Mouse (Mus musculus): ENCODE data around the gene Scarf2. TPM values are rescaled to one million over a fixed set of nuclear protein-coding genes. Genes with fewer than 3 reads are reported as not detected.

Gene Scarf2
- total RNA-seq, 1 experiment = 8.1 TPM

- TF ChIP-seq ZC3H11A (IDR thresholded peaks at IDR 0.05; ENCODE audit: borderline replicate concordance, low read depth, low read length) (no peak), ZNF384 (IDR thresholded peaks at IDR 0.05; ENCODE audit: low read depth, low read length) (no peak), CHD2 (IDR thresholded peaks at IDR 0.05; ENCODE audit: low read depth, low read length) (no peak), HCFC1 (IDR thresholded peaks at IDR 0.05; ENCODE audit: borderline replicate concordance, insufficient read depth, low read length) (no peak), MAFK (IDR thresholded peaks at IDR 0.05; ENCODE audit: insufficient read depth, low read depth, low read length) (no peak)
- Histone ChIP-seq H3K27ac (ENCODE audit: insufficient read depth, low read depth, low read length, poor library complexity, severe bottlenecking) (no peak overlapping the region), H3K36me3 (ENCODE audit: control insufficient read depth, insufficient read depth, low read length, poor library complexity, severe bottlenecking) (no peaks in the 10 kb centered on the region), H3K9ac (ENCODE audit: insufficient read depth, low read depth, low read length, poor library complexity, severe bottlenecking) (peak overlapping the region; percentile 69), H3K4me1 (ENCODE audit: control insufficient read depth in 2 of 2, insufficient read depth in 2 of 2, low read length in 2 of 2, poor library complexity in 1 of 2) (peaks cover 0 to 9% of the 10 kb centered on the region in 2 experiments; a peak in 1 of 4 replicates), H3K9me3 (ENCODE audit: control insufficient read depth, insufficient read depth, low read depth, low read length) (no peaks in the 10 kb centered on the region), H3K4me3 (ENCODE audit: insufficient read depth in 1 of 2, low read depth in 1 of 2, low read length in 2 of 2, poor library complexity in 1 of 2, severe bottlenecking in 1 of 2) (peak overlapping the region; percentile 69)
- DNase-seq (ENCODE audit: low read depth, low spot score) = no peak
- in situ Hi-C loops (cut with MboI; ENCODE audit: low sequenced_read_pairs in 2 of 2, unreplicated experiment in 2 of 2) = loop anchor here (10.0 to 25.0 kb wide), 2 partner anchors 778 to 806 kb away; partner anchors contain the start of gene Gp1bb (in 1 of the 2)
These were observed 9.6 kb downstream of the Scarf2 start for GRCm38 (mm10) chr16:17806581-17807191.

GRCm38 (mm10) chr16:17807192-17808009 is 10.3 kb downstream of the Scarf2 start:
- H3K36me3 ChIP-seq (ENCODE audit: control insufficient read depth, insufficient read depth, low read length, poor library complexity, severe bottlenecking) = no peaks in the 10 kb centered on the region
- H3K4me1 ChIP-seq (ENCODE audit: control insufficient read depth in 2 of 2, insufficient read depth in 2 of 2, low read length in 2 of 2, poor library complexity in 1 of 2) = peaks cover 0 to 7% of the 10 kb centered on the region in 2 experiments; a peak in 1 of 4 replicates
- DNase-seq (ENCODE audit: low read depth, low spot score) = peak; percentile 91
- no peaks in the 10 kb centered on the region for H3K9me3 ChIP-seq (ENCODE audit: control insufficient read depth, insufficient read depth, low read depth, low read length)
- in situ Hi-C loops (cut with MboI; ENCODE audit: low sequenced_read_pairs in 2 of 2, unreplicated experiment in 2 of 2) = loop anchor here (10.0 to 25.0 kb wide), 2 partner anchors 777 to 805 kb away; partner anchors contain the start of gene Gp1bb (in 1 of the 2)
- H3K27ac ChIP-seq (ENCODE audit: insufficient read depth, low read depth, low read length, poor library complexity, severe bottlenecking) = no peak overlapping the region
- TF ChIP-seq MAFK (IDR thresholded peaks at IDR 0.05; ENCODE audit: insufficient read depth, low read depth, low read length) = no peak
- TF ChIP-seq CHD2 (IDR thresholded peaks at IDR 0.05; ENCODE audit: low read depth, low read length) = 0 out of 2 replicates have a peak, but pooled peaks have one; percentile 34
- TF ChIP-seq HCFC1 (IDR thresholded peaks at IDR 0.05; ENCODE audit: borderline replicate concordance, insufficient read depth, low read length) = no peak
- TF ChIP-seq ZNF384 (IDR thresholded peaks at IDR 0.05; ENCODE audit: low read depth, low read length) = no peak
- H3K4me3 ChIP-seq (ENCODE audit: insufficient read depth in 1 of 2, low read depth in 1 of 2, low read length in 2 of 2, poor library complexity in 1 of 2, severe bottlenecking in 1 of 2) = peak overlapping the region; percentile 69
- peak overlapping the region; percentile 69 for H3K9ac ChIP-seq (ENCODE audit: insufficient read depth, low read depth, low read length, poor library complexity, severe bottlenecking)

- H3K27ac ChIP-seq (ENCODE audit: insufficient read depth, low read depth, low read length, poor library complexity, severe bottlenecking) = no peak overlapping the region
- H3K9ac ChIP-seq (ENCODE audit: insufficient read depth, low read depth, low read length, poor library complexity, severe bottlenecking) = no peak overlapping the region
- TF ChIP-seq ZNF384 (IDR thresholded peaks at IDR 0.05; ENCODE audit: low read depth, low read length) (no peak), CHD2 (IDR thresholded peaks at IDR 0.05; ENCODE audit: low read depth, low read length) (no peak), ZC3H11A (IDR thresholded peaks at IDR 0.05; ENCODE audit: borderline replicate concordance, low read depth, low read length) (no peak), MAFK (IDR thresholded peaks at IDR 0.05; ENCODE audit: insufficient read depth, low read depth, low read length) (no peak)
- H3K4me1 ChIP-seq (ENCODE audit: control insufficient read depth in 2 of 2, insufficient read depth in 2 of 2, low read length in 2 of 2, poor library complexity in 1 of 2) = no peaks in the 10 kb centered on the region
- in situ Hi-C loops (cut with MboI; ENCODE audit: low sequenced_read_pairs in 2 of 2, unreplicated experiment in 2 of 2) = loop anchor here (10.0 to 25.0 kb wide), 2 partner anchors 776 to 803 kb away; partner anchors contain the start of gene Gp1bb (in 1 of the 2)
- DNase-seq (ENCODE audit: low read depth, low spot score) = no peak
- no peaks in the 10 kb centered on the region for H3K36me3 ChIP-seq (ENCODE audit: control insufficient read depth, insufficient read depth, low read length, poor library complexity, severe bottlenecking)
- H3K9me3 ChIP-seq (ENCODE audit: control insufficient read depth, insufficient read depth, low read depth, low read length) = no peaks in the 10 kb centered on the region
- no peak overlapping the region for H3K4me3 ChIP-seq (ENCODE audit: insufficient read depth in 1 of 2, low read depth in 1 of 2, low read length in 2 of 2, poor library complexity in 1 of 2, severe bottlenecking in 1 of 2)
These were observed 12.0 kb downstream of the Scarf2 start for GRCm38 (mm10) chr16:17809125-17809524.

DNA sequence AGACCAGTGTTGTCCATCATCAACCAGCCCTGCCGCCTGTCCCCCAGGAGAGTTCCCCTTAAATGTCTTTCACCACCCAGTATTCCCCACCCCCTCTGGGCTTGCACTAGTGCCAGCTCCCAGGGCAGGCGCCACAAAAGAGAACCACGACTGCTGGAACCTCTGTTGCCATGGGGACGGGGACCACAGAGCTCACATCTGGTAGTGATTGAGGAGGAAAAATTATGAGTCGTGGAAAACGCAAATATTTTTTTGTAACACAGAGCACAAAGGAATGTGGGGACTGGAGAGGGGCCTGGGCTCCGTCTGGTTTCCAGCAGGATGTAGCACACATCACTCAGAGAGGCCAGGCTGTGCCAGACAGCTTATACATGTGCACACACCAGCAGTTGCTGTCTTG is 12.6 kb downstream of the Scarf2 start:
- Histone ChIP-seq H3K4me3 (ENCODE audit: insufficient read depth in 1 of 2, low read depth in 1 of 2, low read length in 2 of 2, poor library complexity in 1 of 2, severe bottlenecking in 1 of 2) (no peak overlapping the region), H3K9me3 (ENCODE audit: control insufficient read depth, insufficient read depth, low read depth, low read length) (no peaks in the 10 kb centered on the region), H3K4me1 (ENCODE audit: control insufficient read depth in 2 of 2, insufficient read depth in 2 of 2, low read length in 2 of 2, poor library complexity in 1 of 2) (no peaks in the 10 kb centered on the region), H3K9ac (ENCODE audit: insufficient read depth, low read depth, low read length, poor library complexity, severe bottlenecking) (no peak overlapping the region), H3K36me3 (ENCODE audit: control insufficient read depth, insufficient read depth, low read length, poor library complexity, severe bottlenecking) (no peaks in the 10 kb centered on the region), H3K27ac (ENCODE audit: insufficient read depth, low read depth, low read length, poor library complexity, severe bottlenecking) (no peak overlapping the region)
- DNase-seq (ENCODE audit: low read depth, low spot score) = no peak
- no peak for TF ChIP-seq ZC3H11A (IDR thresholded peaks at IDR 0.05; ENCODE audit: borderline replicate concordance, low read depth, low read length)
- in situ Hi-C loops (cut with MboI; ENCODE audit: low sequenced_read_pairs in 2 of 2, unreplicated experiment in 2 of 2) = loop anchor here (10.0 to 25.0 kb wide), 2 partner anchors 775 to 803 kb away; partner anchors contain the start of gene Gp1bb (in 1 of the 2)
